Mouse (Mus musculus) limb, embryonic 14.5 days (tissue): ENCODE results near the gene Acsm2. TPM values are rescaled to one million over a fixed set of nuclear protein-coding genes. Genes with fewer than 3 reads are reported as not detected.

ENCODE experiments used
- ATAC-seq: fragments of 200-750 bp; cut with Nextera tagmentation; 2 replicates; pipeline ENCODE4 v1.8.0; 2017; ENCODE audit warnings: low read depth, moderate number of reproducible peaks, moderate TSS enrichment; ENCODE audit not compliant: low FRiP score
- DNase-seq: peaks from one replicate; pipeline ENCODE4 v3.0.0-alpha.2; 2015; ENCODE audit warnings: low spot score
- H3K27ac ChIP-seq: fragments of 300-500 bp; sonication (generic); replicated peaks from 2 replicates; pipeline ENCODE4 v1.5.1; 2014; ENCODE audit warnings: low read depth, mild to moderate bottlenecking, low read length, moderate library complexity, mixed read lengths
- H3K27me3 ChIP-seq: fragments of 300-500 bp; sonication (generic); 2 replicates; pipeline ENCODE4 v1.6.1; 2014; ENCODE audit warnings: low read length, mixed read lengths; ENCODE audit not compliant: control insufficient read depth, insufficient read depth
- H3K36me3 ChIP-seq: fragments of 300-500 bp; sonication (generic); 2 replicates; pipeline ENCODE4 v1.6.1; 2014; ENCODE audit warnings: mild to moderate bottlenecking, low read length, moderate library complexity, mixed read lengths; ENCODE audit not compliant: control insufficient read depth, insufficient read depth
- H3K4me1 ChIP-seq: fragments of 300-500 bp; sonication (generic); 2 replicates; pipeline ENCODE4 v1.6.1; 2014; ENCODE audit warnings: antibody characterized with exemption, low read length, mixed read lengths; ENCODE audit not compliant: control insufficient read depth, insufficient read depth
- H3K4me2 ChIP-seq: fragments of 300-500 bp; sonication (generic); replicated peaks from 2 replicates; pipeline ENCODE4 v1.6.1; 2014; ENCODE audit warnings: low read depth, mild to moderate bottlenecking, low read length, moderate library complexity; ENCODE audit not compliant: severe bottlenecking
- H3K4me3 ChIP-seq: fragments of 300-500 bp; sonication (generic); replicated peaks from 2 replicates; pipeline ENCODE4 v1.5.1; 2014; ENCODE audit warnings: low read length
- H3K9ac ChIP-seq: fragments of 300-500 bp; sonication (generic); 2 replicates; pipeline ENCODE4 v1.6.1; 2014; ENCODE audit warnings: mild to moderate bottlenecking, low read depth, low read length, moderate library complexity; ENCODE audit not compliant: severe bottlenecking
- H3K9me3 ChIP-seq: fragments of 300-500 bp; sonication (generic); 2 replicates; pipeline ENCODE4 v1.6.1; 2016; ENCODE audit warnings: low read length; ENCODE audit not compliant: control insufficient read depth
- POLR2A ChIP-seq: fragments of 200-500 bp; IDR thresholded peaks from 2 replicates; pipeline ENCODE4 v1.8.0; 2012; ENCODE audit warnings: inconsistent platforms, mild to moderate bottlenecking, moderate library complexity, borderline replicate concordance; ENCODE audit not compliant: insufficient read depth, insufficient read length; ENCODE audit errors: extremely low read depth
- WGBS: fragments of 180-500 bp; shearing (Covaris S2); extraction: QIAGEN DNeasy Blood & Tissue Kit; methylation state at CpG from one replicate; pipeline ENCODE4 v1.1.7; 2014; 5-methylcytosine and 5-hydroxymethylcytosine counted together
- polyA plus RNA-seq, 2 experiments: library from polyadenylated mRNA; depleted of rRNA in 1 of 2; stranded (reverse) in 1 of 2; unstranded in 1 of 2; fragments of >200 nt; fragmentation: Nextera tagmentation in 1 of 2; extraction: Ambion mirVana in 1 of 2; gene quantifications; 2 replicates each; pipeline versions ENCODE4 v1.2.1 to v1.2.3; 2012 to 2014

Gene Acsm2
- polyA plus RNA-seq, 2 experiments = not detected

DNA sequence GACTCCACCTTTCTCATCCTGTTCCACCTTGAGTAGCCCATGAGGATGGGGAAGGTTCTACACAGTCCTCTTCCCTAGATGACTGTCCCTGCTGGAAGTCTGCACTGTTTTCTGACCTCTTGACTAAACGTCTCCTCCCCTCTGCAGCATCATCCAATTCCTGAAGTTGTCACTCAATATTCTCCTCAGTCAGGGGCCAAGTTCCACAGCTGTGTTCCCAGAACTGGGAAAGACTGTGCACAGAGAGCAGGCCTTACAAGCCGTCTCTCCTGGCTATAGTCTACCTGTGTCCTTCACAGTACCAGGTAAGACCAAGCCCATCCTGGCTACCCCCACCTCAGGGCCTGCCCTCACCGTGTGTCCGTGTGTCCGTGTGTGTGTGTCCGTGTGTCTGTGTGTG lies 63.5 kb downstream of the Acsm2 start:
- Histone ChIP-seq H3K4me2 (no peak overlapping the region), H3K9ac (no peak overlapping the region), H3K36me3 (no peaks in the 10 kb centered on the region), H3K27ac (no peak overlapping the region), H3K9me3 (no peaks in the 10 kb centered on the region), H3K27me3 (no peaks in the 10 kb centered on the region), H3K4me1 (no peaks in the 10 kb centered on the region), H3K4me3 (no peak overlapping the region)
- ATAC-seq (no peak), DNase-seq (no peak)
- 85% methylated on average over 6 of the region's 6 CpGs for WGBS
- TF ChIP-seq POLR2A = no peak

DNA sequence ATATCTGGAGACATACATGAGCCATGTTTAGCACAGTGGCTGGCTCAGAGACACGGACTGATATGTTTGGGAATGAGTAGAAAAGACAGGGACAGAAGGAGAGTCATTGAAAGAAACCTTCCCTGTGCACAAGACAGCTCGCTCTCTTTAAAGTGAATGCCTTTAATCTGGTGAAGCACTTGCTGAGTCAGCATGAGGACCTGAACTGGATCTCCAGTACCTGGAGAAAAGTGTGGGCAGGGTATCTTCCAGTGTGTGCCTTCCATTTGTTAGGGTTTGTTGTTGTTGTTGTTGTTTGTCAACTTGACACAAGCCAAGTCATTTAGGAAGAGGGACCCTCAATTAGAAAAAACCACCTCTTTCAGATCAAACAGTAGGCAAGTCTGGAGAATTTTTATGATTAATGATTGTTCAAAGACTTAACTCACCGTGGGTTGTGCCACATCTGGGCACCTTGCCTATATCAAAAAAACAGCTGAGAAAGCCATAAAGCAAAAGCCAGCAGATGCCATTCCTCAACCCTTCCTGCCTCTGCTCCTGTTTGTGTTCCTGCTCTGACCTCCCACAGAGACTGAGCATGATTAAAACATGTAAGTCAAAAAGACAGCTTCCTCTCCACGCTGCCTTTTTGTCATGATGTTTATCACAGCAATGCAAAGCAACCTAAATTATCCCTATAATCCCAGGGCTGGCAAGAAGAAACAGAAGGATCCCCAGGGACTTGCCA lies 64.2 kb downstream of the Acsm2 start:
- no peaks in the 10 kb centered on the region for H3K4me1 ChIP-seq
- ATAC-seq (no peak), DNase-seq (no peak)
- no peak overlapping the region for H3K4me3 ChIP-seq
- no peaks in the 10 kb centered on the region for H3K36me3 ChIP-seq
- H3K9ac ChIP-seq = no peak overlapping the region
- TF ChIP-seq POLR2A = no peak
- H3K4me2 ChIP-seq = no peak overlapping the region
- no peaks in the 10 kb centered on the region for H3K27me3 ChIP-seq
- H3K27ac ChIP-seq = no peak overlapping the region
- WGBS = 46% methylated on average over 4 of the region's 4 CpGs
- H3K9me3 ChIP-seq = no peaks in the 10 kb centered on the region

DNA sequence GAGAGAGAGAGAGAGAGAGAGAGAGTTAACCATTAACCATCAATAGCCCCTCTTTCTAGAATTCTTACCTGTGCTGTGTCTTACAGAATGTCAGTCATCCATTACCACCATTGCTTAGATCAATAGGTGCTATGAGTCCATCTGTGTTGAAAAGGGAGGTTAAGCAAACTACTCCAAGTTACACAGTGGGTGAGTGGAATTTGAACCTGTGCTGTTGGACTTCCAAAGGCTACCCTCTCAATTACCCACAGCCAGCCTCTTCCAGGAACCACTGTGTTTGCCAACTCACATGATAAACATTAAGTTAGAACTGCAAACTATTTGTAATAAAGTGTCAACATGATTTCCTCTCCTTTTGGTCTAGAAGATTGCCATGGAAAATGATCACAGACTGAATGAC lies 66.0 kb downstream of the Acsm2 start:
- Histone ChIP-seq H3K9me3 (no peaks in the 10 kb centered on the region), H3K4me2 (no peak overlapping the region), H3K27ac (no peak overlapping the region), H3K27me3 (no peaks in the 10 kb centered on the region), H3K36me3 (no peaks in the 10 kb centered on the region), H3K4me1 (no peaks in the 10 kb centered on the region), H3K9ac (no peak overlapping the region), H3K4me3 (no peak overlapping the region)
- ATAC-seq (no peak), DNase-seq (no peak)
- no peak for TF ChIP-seq POLR2A

DNA sequence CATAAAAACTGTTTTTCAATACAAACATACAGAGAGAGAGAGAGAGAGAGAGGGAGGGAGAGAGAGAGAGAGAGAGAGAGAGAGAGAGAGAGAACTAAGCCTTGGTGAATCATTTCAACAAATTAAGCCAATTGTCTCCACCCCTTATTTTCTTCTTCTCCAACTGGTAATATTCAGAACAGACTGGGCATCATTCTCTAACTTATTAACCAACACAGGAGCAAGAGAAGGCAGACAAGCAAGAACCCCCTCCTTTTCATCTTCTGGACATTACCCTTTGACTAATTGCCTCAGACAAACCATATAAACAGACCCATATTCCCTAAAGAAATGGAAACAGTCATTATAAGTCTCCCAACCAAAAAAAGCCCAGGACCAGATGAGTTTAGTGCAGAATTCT lies 84.6 kb downstream of the Acsm2 start:
- Histone ChIP-seq H3K36me3 (no peaks in the 10 kb centered on the region), H3K27me3 (no peaks in the 10 kb centered on the region), H3K9ac (no peak overlapping the region), H3K9me3 (no peaks in the 10 kb centered on the region), H3K27ac (no peak overlapping the region), H3K4me2 (no peak overlapping the region), H3K4me1 (no peaks in the 10 kb centered on the region), H3K4me3 (no peak overlapping the region)
- no peak for ATAC-seq
- no peak for TF ChIP-seq POLR2A
- DNase-seq = no peak

DNA sequence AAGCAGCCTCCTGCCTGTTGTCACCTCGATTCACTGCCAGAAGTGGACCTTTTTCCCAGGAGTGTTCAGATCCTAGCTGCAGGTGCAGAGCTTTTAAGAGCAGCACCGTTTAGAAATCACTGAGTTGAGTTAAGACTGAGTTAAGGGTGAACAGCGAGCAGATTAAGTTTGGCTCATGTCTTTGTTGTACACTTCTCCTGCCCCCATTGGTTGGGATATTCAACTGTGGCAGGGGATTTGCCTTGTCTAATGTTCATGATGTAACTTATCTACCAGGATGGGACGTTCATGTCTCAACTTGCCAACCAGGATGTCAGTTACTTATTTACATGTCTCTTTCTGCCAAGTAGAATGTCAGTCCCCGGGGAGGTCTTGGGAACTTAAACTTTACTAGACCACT lies 88.2 kb downstream of the Acsm2 start:
- no peak for DNase-seq
- H3K4me3 ChIP-seq = no peak overlapping the region
- ATAC-seq = no peak
- no peaks in the 10 kb centered on the region for H3K27me3 ChIP-seq
- H3K36me3 ChIP-seq = no peaks in the 10 kb centered on the region
- H3K4me1 ChIP-seq = no peaks in the 10 kb centered on the region
- TF ChIP-seq POLR2A = no peak
- H3K9me3 ChIP-seq = no peaks in the 10 kb centered on the region
- 76% methylated on average over 5 of the region's 5 CpGs for WGBS
- H3K4me2 ChIP-seq = no peak overlapping the region
- no peak overlapping the region for H3K9ac ChIP-seq
- H3K27ac ChIP-seq = no peak overlapping the region

Other genes starting within 250 kb of the Acsm2 start
- not detected in 2 replicates for gene Gp2, start 95.1 kb upstream of the Acsm2 start, polyA plus RNA-seq (2012; rRNA removed)
- gene Gp2, start 95.1 kb upstream of the Acsm2 start, polyA plus RNA-seq (2014; fragmentation: Nextera tagmentation; extraction: Ambion mirVana) = not detected in 2 replicates
- gene Umod, start 75.1 kb upstream of the Acsm2 start, polyA plus RNA-seq (2012; rRNA removed) = not detected in 2 replicates
- not detected in 2 replicates for gene Umod, start 75.1 kb upstream of the Acsm2 start, polyA plus RNA-seq (2014; fragmentation: Nextera tagmentation; extraction: Ambion mirVana)
- not detected in 2 replicates for gene Acsm5, start 34.9 kb upstream of the Acsm2 start, polyA plus RNA-seq (2012; rRNA removed)
- not detected in 2 replicates for gene Acsm5, start 34.9 kb upstream of the Acsm2 start, polyA plus RNA-seq (2014; fragmentation: Nextera tagmentation; extraction: Ambion mirVana)
- not detected in 2 replicates for gene Pdilt, start 30.9 kb upstream of the Acsm2 start, polyA plus RNA-seq (2012; rRNA removed)
- not detected in 2 replicates for gene Pdilt, start 30.9 kb upstream of the Acsm2 start, polyA plus RNA-seq (2014; fragmentation: Nextera tagmentation; extraction: Ambion mirVana)
- 0.03 TPM in 1 of 2 replicates, not detected in the other for gene Acsm1, start 52.7 kb downstream of the Acsm2 start, polyA plus RNA-seq (2012; rRNA removed)
- gene Acsm1, start 52.7 kb downstream of the Acsm2 start, polyA plus RNA-seq (2014; fragmentation: Nextera tagmentation; extraction: Ambion mirVana) = not detected in 2 replicates
- not detected in 2 replicates for gene Acsm4, start 135.7 kb downstream of the Acsm2 start, polyA plus RNA-seq (2012; rRNA removed)
- gene Acsm4, start 135.7 kb downstream of the Acsm2 start, polyA plus RNA-seq (2014; fragmentation: Nextera tagmentation; extraction: Ambion mirVana) = not detected in 2 replicates
- gene Thumpd1, start 166.5 kb downstream of the Acsm2 start, polyA plus RNA-seq (2012; rRNA removed) = 38.9 and 43.6 TPM in 2 replicates
- gene Thumpd1, start 166.5 kb downstream of the Acsm2 start, polyA plus RNA-seq (2014; fragmentation: Nextera tagmentation; extraction: Ambion mirVana) = 76.5 and 81.3 TPM in 2 replicates
- gene Acsm3, start 206.6 kb downstream of the Acsm2 start, polyA plus RNA-seq (2012; rRNA removed) = 1.1 and 1.6 TPM in 2 replicates
- gene Acsm3, start 206.6 kb downstream of the Acsm2 start, polyA plus RNA-seq (2014; fragmentation: Nextera tagmentation; extraction: Ambion mirVana) = 0.28 and 0.32 TPM in 2 replicates
- gene Rexo5, start 239.7 kb downstream of the Acsm2 start, polyA plus RNA-seq (2012; rRNA removed) = 33.1 and 44.4 TPM in 2 replicates
- 19.5 and 21.2 TPM in 2 replicates for gene Rexo5, start 239.7 kb downstream of the Acsm2 start, polyA plus RNA-seq (2014; fragmentation: Nextera tagmentation; extraction: Ambion mirVana)
- 14.0 TPM in 2 replicates for gene Eri2, start 239.7 kb downstream of the Acsm2 start, polyA plus RNA-seq (2012; rRNA removed)
- gene Eri2, start 239.7 kb downstream of the Acsm2 start, polyA plus RNA-seq (2014; fragmentation: Nextera tagmentation; extraction: Ambion mirVana) = 21.5 and 25.7 TPM in 2 replicates